Mouse (Mus musculus) liver, adult 2 months (tissue): Measurements from ENCODE around the gene Exoc8. TPM values are rescaled to one million over a fixed set of nuclear protein-coding genes. Genes with fewer than 3 reads are reported as not detected.

ENCODE experiments used
- DNase-seq: peaks from one replicate; pipeline ENCODE4 v3.0.0-alpha.2; 2011; ENCODE audit warnings: low read depth, low spot score; ENCODE audit errors: extremely low read depth
- H3K27ac ChIP-seq: fragments of 200-500 bp; replicated peaks from 2 replicates; pipeline ENCODE4 v1.5.1; 2012; ENCODE audit warnings: low read depth, mild to moderate bottlenecking, control low read depth, inconsistent platforms, low read length; ENCODE audit not compliant: insufficient read depth
- H3K27me3 ChIP-seq: fragments of 200-500 bp; 2 replicates; pipeline ENCODE4 v1.6.1; 2012; ENCODE audit warnings: mild to moderate bottlenecking, moderate library complexity, low read length, inconsistent platforms; ENCODE audit not compliant: control insufficient read depth, insufficient read depth
- H3K36me3 ChIP-seq: fragments of 200-500 bp; 2 replicates; pipeline ENCODE4 v1.6.1; 2012; ENCODE audit warnings: low read length, inconsistent platforms; ENCODE audit not compliant: control insufficient read depth, insufficient read depth
- H3K4me1 ChIP-seq: fragments of 200-500 bp; 2 replicates; pipeline ENCODE4 v1.6.1; 2011; ENCODE audit warnings: low read length; ENCODE audit not compliant: control insufficient read depth, insufficient read depth
- H3K4me3 ChIP-seq: fragments of 200-500 bp; 2 replicates; pipeline ENCODE4 v1.5.1; 2011; ENCODE audit warnings: low read depth, mild to moderate bottlenecking, control low read depth, low read length, moderate library complexity; ENCODE audit not compliant: insufficient read depth
- H3K79me2 ChIP-seq: fragments of 200-500 bp; 2 replicates; pipeline ENCODE4 v1.6.1; 2012; ENCODE audit warnings: inconsistent platforms, mild to moderate bottlenecking, low read length, moderate library complexity; ENCODE audit not compliant: control insufficient read depth, insufficient read depth
- H3K9ac ChIP-seq: fragments of 200-500 bp; 2 replicates; pipeline ENCODE4 v1.6.1; 2012; ENCODE audit warnings: low read depth, mild to moderate bottlenecking, control low read depth, inconsistent platforms, low read length
- CTCF ChIP-seq: fragments of 200-500 bp; IDR thresholded peaks from 2 replicates; pipeline ENCODE4 v1.5.1; 2011; ENCODE audit warnings: low read depth, low read length, control low read depth
- POLR2A ChIP-seq: fragments of 200-500 bp; IDR thresholded peaks from 2 replicates; pipeline ENCODE4 v1.6.1; 2011; ENCODE audit warnings: low read length, control low read depth; ENCODE audit not compliant: insufficient read depth; ENCODE audit errors: extremely low read depth
- WGBS: fragments of 180-500 bp; shearing (Covaris S2); methylation state at CpG from one replicate; pipeline ENCODE4 v1.1.7; 2018; 5-methylcytosine and 5-hydroxymethylcytosine counted together
- polyA plus RNA-seq: library from polyadenylated mRNA; depleted of rRNA; stranded (reverse); fragments of >200 nt; gene quantifications from 2 replicates; pipeline ENCODE4 v1.2.3, GENCODE M21; 2012; rRNA removed
- total RNA-seq: library from RNA; depleted of rRNA; stranded (reverse); fragments of >200 nt; gene quantifications from 2 replicates; pipeline ENCODE4 v1.2.3, GENCODE M21; 2014; rRNA removed

Gene Exoc8
- total and polyA plus RNA-seq, 2 experiments, result 4.3 to 7.0 TPM

GRCm38 (mm10) chr8:124859466-124859865 lies 38.0 kb downstream of the Exoc8 start:
- no peak overlapping the region for H3K9ac ChIP-seq
- H3K4me3 ChIP-seq, result no peak overlapping the region
- peak; percentile 67 for TF ChIP-seq CTCF
- no peak for TF ChIP-seq POLR2A
- peaks cover 25% of the 10 kb centered on the region for H3K36me3 ChIP-seq
- no peaks in the 10 kb centered on the region for H3K27me3 ChIP-seq
- no peak for DNase-seq
- no peak overlapping the region for H3K27ac ChIP-seq
- peaks cover 20% of the 10 kb centered on the region; the same call in 1 of the 2 replicates for H3K79me2 ChIP-seq
- peaks cover 6% of the 10 kb centered on the region for H3K4me1 ChIP-seq

GRCm38 (mm10) chr8:124853511-124853910 lies 44.0 kb downstream of the Exoc8 start:
- H3K36me3 ChIP-seq, result peaks cover 13% of the 10 kb centered on the region
- H3K27ac ChIP-seq, result no peak overlapping the region
- no peak overlapping the region for H3K9ac ChIP-seq
- DNase-seq, result peak; percentile 86
- TF ChIP-seq POLR2A (no peak), CTCF (no peak)
- H3K79me2 ChIP-seq, result peaks cover 6% of the 10 kb centered on the region; the same call in 1 of the 2 replicates
- WGBS, result 24% methylated on average over 1 of the region's 1 CpGs
- no peaks in the 10 kb centered on the region for H3K27me3 ChIP-seq
- H3K4me3 ChIP-seq, result no peak overlapping the region
- H3K4me1 ChIP-seq, result peaks cover 3% of the 10 kb centered on the region; the same call in 1 of the 2 replicates

- no peaks in the 10 kb centered on the region for H3K27me3 ChIP-seq
- TF ChIP-seq CTCF, result no peak
- no peak for TF ChIP-seq POLR2A
- peaks cover 21% of the 10 kb centered on the region for H3K4me1 ChIP-seq
- WGBS, result 26% methylated on average over 5 of the region's 5 CpGs
- 0 out of 2 replicates have a peak, but pooled peaks cover 4% of the 10 kb centered on the region for H3K79me2 ChIP-seq
- H3K9ac ChIP-seq, result no peak overlapping the region
- H3K4me3 ChIP-seq, result no peak overlapping the region
- DNase-seq, result peak; percentile 88
- H3K36me3 ChIP-seq, result peaks cover 2% of the 10 kb centered on the region; the same call in 1 of the 2 replicates
- H3K27ac ChIP-seq, result peak overlapping the region; percentile 18
Measured at GRCm38 (mm10) chr8:124845573-124845972, 51.9 kb downstream of the Exoc8 start.

GRCm38 (mm10) chr8:124845131-124845530 lies 52.4 kb downstream of the Exoc8 start:
- WGBS, result 16% methylated on average over 3 of the region's 3 CpGs
- DNase-seq, result peak; percentile 88
- H3K79me2 ChIP-seq, result 0 out of 2 replicates have a peak, but pooled peaks cover 4% of the 10 kb centered on the region
- peaks cover 5% of the 10 kb centered on the region for H3K36me3 ChIP-seq
- H3K9ac ChIP-seq, result no peak overlapping the region
- TF ChIP-seq CTCF, result no peak
- TF ChIP-seq POLR2A, result no peak
- peaks cover 21% of the 10 kb centered on the region for H3K4me1 ChIP-seq
- peak overlapping the region; percentile 21 for H3K27ac ChIP-seq
- H3K4me3 ChIP-seq, result no peak overlapping the region
- no peaks in the 10 kb centered on the region for H3K27me3 ChIP-seq

Other genes starting within 250 kb of the Exoc8 start
- gene 2310022B05Rik, start 234.3 kb downstream of the Exoc8 start, total RNA-seq, result 3.0 and 4.2 TPM in 2 replicates
- gene 2310022B05Rik, start 234.3 kb downstream of the Exoc8 start, polyA plus RNA-seq, result 11.8 and 12.0 TPM in 2 replicates
- 24.8 and 26.3 TPM in 2 replicates for gene Ttc13, start 175.7 kb downstream of the Exoc8 start, total RNA-seq
- 11.8 and 12.3 TPM in 2 replicates for gene Ttc13, start 175.7 kb downstream of the Exoc8 start, polyA plus RNA-seq
- gene Arv1, start 175.6 kb downstream of the Exoc8 start, total RNA-seq, result 1.7 and 2.6 TPM in 2 replicates
- gene Arv1, start 175.6 kb downstream of the Exoc8 start, polyA plus RNA-seq, result 4.2 and 6.8 TPM in 2 replicates
- 2.8 and 5.4 TPM in 2 replicates for gene Fam89a, start 145.9 kb downstream of the Exoc8 start, total RNA-seq
- 17.4 and 40.4 TPM in 2 replicates for gene Fam89a, start 145.9 kb downstream of the Exoc8 start, polyA plus RNA-seq
- gene Trim67, start 104.6 kb downstream of the Exoc8 start, total RNA-seq, result not detected in 2 replicates
- not detected in 2 replicates for gene Trim67, start 104.6 kb downstream of the Exoc8 start, polyA plus RNA-seq
- 25.0 and 30.1 TPM in 2 replicates for gene Gnpat, start 34.7 kb downstream of the Exoc8 start, total RNA-seq
- 27.5 and 28.7 TPM in 2 replicates for gene Gnpat, start 34.7 kb downstream of the Exoc8 start, polyA plus RNA-seq
- 17.7 and 18.7 TPM in 2 replicates for gene 2810004N23Rik, start 34.6 kb downstream of the Exoc8 start, total RNA-seq
- 11.5 and 13.1 TPM in 2 replicates for gene 2810004N23Rik, start 34.6 kb downstream of the Exoc8 start, polyA plus RNA-seq
- gene Sprtn, start 181 bp upstream of the Exoc8 start, total RNA-seq, result 5.4 and 6.3 TPM in 2 replicates
- gene Sprtn, start 181 bp upstream of the Exoc8 start, polyA plus RNA-seq, result 4.4 and 4.8 TPM in 2 replicates
- gene Egln1, start 51.6 kb upstream of the Exoc8 start, total RNA-seq, result 11.2 and 13.8 TPM in 2 replicates
- gene Egln1, start 51.6 kb upstream of the Exoc8 start, polyA plus RNA-seq, result 12.1 and 17.0 TPM in 2 replicates
- 21.6 and 23.0 TPM in 2 replicates for gene Tsnax, start 115.3 kb upstream of the Exoc8 start, total RNA-seq
- gene Tsnax, start 115.3 kb upstream of the Exoc8 start, polyA plus RNA-seq, result 17.1 and 17.9 TPM in 2 replicates
- gene Disc1, start 156.5 kb upstream of the Exoc8 start, total RNA-seq, result 0.34 and 0.37 TPM in 2 replicates
- gene Disc1, start 156.5 kb upstream of the Exoc8 start, polyA plus RNA-seq, result 0.14 and 0.16 TPM in 2 replicates